Mouse (Mus musculus): ENCODE results near the gene Stam2.

The Stam2 gene

DNA sequence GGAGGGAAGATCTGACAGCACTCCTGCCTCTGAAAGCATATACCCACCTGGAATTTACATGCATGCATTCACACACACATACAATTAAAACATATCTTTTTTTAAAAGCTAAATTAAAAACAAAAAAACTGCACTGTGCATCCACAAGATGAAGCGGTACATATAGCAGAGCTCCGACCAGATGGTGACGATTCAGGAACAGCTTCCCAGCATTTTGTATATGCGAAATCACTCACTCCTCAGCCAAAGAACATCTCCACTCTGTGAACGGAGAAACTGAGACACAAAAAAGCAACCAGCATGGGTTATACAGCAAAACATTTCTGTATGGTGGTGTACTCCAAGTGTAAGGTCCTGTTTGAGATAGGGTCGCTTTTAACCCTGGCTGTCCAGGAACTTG is 11.2 kb downstream of the Stam2 start:
- CTCF ChIA-PET = no interaction called here

DNA sequence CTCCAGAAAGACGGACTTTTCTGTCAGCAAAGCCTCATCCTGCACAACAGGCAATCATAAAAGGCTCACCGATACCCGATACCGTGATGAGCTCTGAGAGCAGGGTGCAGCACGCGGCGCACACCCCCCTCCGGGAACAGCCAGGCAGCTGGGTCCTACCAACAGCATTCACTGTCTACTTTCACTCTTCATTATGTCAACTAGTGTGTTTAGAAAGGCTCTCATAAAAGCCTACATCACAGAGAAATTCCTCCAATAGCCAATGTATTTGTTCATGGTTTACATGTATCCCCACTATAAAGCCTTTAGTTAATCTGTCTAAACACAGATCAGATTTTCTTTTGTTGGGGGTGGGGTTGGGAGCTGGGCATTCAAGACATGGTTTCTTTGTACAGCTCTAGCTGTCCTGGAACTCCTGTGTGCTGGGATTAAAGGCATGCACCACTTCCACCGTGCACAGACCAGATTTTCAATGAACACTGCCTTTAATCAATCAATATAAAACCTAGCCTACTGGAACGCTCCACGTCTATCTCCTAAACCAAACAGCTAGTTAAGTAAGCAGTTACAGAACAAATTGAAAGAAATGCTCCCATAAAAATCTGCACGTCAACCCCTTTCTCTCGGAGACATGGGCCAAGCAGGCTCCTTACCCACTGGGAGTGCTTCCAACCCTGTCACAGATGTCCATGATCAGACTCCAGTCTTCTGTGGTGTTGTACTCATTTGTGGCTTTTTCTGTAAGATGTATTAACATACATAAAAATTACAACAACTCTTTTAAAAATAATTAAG is 21.7 kb downstream of the Stam2 start:
- CTCF ChIA-PET = interaction anchor here (0.7 kb wide), 1 partner anchor 482 kb away, joined by 5 read pairs; no protein-coding TSS in a partner anchor

DNA sequence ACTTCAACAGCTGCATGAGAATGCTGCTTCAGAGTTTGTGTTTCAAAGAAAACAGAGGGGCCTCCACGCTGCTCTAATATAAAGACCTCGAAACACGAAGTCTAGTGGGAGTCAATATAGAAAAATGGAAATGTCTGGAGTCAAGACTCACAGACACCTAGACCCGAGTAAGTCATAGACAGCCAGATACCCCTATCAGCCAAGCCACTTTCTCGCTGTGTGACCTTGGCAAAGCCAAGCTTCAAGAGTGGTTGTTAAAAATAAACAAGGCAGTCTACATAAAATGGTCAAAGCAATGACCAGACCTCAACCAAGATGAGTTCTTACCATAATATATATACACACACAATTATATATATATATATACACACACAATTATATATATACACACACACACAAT is 25.0 kb downstream of the Stam2 start:
- CTCF ChIA-PET = no interaction called here

DNA sequence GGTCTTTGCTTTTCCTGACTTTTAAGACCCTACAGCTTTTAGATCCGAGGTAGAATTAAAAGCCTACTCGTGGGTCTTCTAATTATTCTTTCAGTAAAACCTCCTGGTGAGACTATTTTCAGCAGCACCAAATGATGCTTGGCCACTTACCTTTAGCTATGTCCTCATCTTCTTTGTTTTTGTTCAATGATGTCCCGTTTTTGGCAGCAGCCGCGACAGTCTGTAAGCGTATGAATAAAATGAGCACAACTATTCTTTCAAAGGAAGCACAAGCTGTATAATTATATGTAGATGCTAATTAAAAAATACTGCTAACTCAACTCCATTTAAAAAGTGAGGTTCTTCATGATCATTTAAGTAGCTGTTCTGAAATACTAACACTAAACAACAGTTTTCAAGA is 26.5 kb downstream of the Stam2 start:
- CTCF ChIA-PET = no interaction called here

DNA sequence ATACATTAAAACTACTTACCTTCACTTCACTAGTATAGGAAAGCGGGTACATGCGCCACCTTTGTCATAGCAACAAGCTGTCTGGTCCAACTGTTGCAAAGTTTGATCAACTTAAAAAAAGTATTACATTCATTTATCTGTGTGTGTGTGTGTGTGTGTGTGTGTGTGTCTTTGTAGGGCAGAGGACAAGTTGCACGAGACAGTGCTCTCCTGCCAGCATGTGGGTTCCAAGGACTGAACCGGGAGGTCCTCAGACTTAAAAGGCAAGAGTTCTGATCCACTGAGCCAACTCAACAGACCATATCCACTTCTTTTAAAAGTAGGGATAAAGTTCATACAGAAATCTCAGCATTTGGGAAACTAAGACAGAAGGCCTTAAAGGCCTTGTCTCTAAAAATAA is 28.0 kb downstream of the Stam2 start:
- CTCF ChIA-PET = no interaction called here

DNA sequence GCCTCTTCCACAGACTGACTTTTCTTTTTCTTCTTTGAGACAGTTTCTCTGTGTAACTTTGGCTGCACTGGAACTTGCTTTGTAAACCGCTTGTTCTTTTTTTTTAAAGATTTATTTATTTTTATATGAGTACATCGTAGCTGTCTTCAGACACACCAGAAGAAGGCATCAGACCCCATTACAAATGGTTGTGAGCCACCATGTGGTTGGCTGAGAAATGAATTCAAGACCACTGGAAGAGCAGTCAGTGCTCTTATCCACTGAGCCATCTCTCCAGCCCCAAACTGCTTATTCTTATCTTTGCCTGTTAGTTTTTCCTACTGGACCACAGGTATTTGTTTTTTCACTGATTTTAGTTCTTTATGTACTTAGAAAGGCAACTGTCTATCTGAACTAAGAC is 31.3 kb downstream of the Stam2 start:
- CTCF ChIA-PET = no interaction called here

DNA sequence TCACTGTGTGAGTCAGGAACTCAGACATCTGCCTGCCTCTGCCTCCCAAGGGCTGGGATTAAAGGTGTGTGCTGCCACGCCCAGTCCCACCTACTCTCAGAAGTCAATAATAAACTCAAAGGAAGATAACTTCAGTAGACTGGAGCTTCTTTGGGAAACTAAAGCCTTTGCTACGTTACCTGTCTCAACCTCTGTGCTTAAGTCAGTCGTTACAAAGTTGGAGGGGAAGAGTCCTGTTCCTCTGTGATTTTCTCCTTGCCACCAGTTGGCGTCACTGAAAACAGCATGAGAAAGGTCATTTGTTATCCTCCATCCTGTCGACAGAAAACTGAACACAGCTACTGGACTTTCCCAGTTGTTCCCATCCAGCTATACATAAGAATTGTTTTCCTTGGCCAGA is 32.7 kb downstream of the Stam2 start:
- CTCF ChIA-PET = no interaction called here

DNA sequence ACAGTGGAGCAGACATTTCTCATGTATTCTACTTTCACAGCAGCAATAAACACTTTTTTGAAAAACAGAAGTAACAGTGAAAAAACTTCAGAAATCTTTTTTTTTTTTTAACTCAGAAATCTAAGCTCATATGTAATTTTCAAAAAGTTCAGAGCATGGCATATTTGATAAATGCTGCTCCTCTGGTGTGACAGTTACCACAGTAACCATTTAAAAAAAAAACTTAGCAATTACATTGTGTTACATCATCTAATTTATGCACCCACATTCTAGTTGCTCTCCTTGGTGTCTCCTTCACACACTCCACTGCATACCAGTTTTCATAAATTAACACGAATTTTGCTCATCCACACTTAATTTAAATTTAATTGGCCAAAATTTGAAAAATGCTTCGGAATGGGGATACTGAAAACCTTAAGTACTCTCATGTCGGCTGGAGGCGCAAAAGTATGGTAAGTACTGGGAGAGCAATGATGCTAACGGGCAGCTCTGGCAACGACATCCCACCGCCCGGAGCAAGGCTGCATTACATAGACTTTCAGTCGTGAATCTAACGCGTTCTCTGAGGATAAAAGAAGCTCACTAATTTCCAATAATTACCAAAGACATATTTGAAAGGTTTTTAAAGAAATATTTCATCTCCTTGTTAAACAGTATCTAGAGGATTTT is 40.6 kb downstream of the Stam2 start:
- CTCF ChIA-PET = no interaction called here

DNA sequence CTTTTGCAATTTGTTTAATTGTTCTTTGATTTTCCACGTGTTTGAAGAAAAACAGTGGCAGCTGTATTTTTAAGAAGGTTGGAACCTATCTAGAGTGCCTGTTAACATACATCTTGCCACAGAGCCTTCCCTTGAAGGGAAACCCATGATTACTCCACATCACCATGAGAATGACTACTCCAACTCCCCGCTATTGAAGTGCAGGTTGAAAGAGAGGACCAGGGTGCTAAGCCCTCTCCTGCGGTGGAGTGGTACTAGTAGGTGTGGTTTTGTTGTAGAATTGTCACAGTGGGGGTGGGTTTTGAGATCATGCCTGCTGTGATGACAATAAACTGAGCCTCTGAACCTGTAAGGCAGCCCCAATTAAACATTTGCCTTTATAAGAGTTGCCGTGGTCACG is 41.7 kb downstream of the Stam2 start:
- CTCF ChIA-PET = no interaction called here

DNA sequence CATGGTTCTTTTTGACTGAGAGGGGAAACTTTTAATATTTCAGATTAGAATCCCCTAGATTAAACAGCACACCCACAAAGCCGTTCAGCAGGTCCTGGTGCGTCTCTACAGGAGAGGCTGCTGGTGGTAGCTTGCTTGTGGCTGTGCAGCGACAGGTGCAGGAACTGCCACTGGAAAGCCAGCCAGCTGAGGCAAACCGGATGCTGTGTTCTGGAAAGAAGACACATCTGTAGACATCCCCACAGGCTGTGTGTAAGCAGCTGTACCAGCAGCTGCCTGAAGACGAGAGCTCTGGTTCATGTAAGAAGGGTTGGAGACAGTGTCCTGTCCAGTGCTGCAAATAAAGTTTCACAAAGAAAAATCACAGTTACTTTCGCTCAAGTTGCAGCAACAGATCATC is 47.5 kb downstream of the Stam2 start:
- CTCF ChIA-PET = no interaction called here

DNA sequence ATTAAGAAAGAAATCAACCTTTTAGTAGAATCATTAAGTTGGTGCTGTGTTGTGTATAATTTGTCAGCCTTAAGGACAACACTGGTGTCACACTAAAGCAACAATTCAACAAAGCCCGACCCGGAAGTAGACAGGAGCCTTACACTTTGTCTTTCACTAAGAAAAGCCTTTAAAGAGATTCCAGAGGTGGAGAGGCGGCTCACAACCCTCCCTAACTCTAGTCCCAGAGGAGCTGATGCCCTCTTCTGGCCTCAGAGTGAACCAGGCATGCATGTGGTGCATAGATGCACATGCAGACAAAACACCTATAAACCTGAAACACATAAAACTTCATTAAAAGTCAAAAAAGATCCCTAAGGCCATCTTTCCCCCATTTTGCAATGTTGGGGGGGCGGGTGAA is 50.3 kb downstream of the Stam2 start:
- CTCF ChIA-PET = no interaction called here

DNA sequence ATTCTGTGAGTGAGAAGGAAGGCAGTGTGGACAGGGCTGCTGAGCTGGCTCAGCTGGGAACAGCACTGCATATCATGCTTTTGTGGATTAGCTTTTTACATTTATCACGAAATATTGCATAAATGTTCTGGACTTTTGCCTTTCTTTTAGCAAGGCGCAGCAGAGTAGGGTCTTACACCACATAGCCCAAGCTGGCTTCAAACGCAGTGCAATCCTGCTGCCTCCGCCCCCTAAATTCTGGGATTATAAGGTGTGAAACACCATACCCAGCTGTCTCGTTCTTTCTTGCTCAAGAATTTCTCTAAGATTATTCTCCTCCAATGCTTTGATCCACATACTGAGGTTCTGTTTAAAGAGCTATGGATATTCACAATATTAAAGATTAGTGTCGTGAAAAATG is 55.5 kb downstream of the Stam2 start:
- CTCF ChIA-PET = no interaction called here

DNA sequence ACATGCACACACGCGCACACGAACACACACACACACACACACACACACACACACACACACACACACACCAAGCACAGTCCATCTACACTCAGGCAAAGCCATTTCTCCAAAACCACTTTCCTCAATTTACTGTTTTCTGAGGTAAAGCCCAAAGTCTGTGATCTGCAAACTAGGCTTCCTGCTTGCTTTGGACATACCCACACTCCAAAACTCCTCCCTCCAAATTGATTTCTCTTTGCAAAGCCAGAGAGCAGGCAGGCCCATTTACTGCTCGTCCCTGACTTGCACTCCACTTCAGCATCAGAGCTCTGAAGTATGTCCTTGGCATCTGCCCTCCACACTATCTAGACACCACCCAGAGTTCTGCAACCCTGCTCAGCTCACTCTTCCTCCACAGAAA is 64.5 kb downstream of the Stam2 start:
- CTCF ChIA-PET = interaction anchor here (0.5 to 0.6 kb wide), 2 partner anchors 15 to 146 kb away, joined by 3 to 4 read pairs; no protein-coding TSS in a partner anchor

DNA sequence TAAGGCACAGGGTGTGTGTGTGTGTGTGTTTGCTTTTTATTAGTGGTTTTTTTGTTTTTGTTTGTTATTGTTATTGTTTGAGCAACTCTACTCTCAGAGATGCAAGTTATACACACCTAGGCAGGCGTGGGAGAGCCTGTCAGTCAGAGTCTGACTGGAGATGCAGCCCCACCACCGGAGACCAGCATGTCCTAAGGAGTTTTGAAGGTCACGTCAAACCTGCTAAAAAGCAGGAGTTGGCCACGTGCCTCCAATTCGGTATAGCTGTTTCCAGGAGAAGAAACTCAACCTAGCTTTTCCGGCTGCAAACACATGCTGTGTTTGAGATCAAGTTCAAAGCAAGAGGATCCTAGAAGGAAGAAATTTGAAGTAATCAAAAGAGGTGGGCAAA is 65.2 kb downstream of the Stam2 start:
- CTCF ChIA-PET = interaction anchor here (0.6 kb wide), 1 partner anchor 145 kb away, joined by 4 read pairs; no protein-coding TSS in a partner anchor

DNA sequence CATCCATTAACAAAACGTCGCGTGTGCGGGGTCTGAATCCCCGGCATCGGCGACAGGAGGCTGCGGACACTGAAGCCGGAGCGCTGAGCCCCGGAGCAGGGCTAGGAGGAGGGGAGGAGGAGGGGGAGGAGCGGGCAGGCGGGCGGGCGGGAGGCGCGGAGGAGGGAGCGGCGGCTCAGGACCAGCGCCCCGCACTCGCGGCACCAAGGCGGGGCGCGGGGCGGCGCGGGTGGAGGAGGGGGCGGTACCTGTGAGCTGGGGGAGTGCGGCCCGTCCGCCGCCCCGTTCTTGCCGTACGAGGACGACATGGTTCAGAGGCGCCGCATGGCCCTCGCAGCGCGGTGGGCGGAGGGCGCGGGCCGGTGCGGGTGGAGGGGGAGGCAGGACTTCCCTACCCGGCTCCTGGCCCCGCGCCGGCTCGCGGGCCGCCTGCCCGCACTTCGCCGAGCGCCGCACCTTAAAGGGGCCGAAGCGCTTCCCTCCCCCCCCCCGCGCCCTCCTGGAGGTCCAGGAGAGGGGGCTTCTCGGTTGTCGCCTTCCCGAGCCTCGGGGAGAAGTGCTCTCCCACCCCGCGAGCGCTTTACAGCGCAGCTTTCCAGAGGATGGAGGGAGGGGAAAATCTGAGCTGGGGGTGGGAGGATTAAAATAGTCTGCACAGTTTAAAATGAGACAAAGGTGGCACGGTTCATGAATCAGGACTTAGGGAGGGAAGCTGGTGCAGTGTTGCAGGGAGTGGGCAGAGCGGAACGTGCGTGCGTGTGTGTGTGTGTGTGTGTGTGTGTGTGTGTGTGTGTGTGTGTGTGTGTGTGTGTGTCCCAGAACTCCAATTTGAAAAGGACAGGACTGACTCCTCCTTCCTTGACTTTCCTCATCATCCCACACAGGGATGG is 65.8 kb downstream of the Stam2 start, which contains the start of gene Cacnb4:
Gene Cacnb4 (minus strand): TSS at position 809 of the 890 bp plus-strand sequence.
- CTCF ChIA-PET = no interaction called here

DNA sequence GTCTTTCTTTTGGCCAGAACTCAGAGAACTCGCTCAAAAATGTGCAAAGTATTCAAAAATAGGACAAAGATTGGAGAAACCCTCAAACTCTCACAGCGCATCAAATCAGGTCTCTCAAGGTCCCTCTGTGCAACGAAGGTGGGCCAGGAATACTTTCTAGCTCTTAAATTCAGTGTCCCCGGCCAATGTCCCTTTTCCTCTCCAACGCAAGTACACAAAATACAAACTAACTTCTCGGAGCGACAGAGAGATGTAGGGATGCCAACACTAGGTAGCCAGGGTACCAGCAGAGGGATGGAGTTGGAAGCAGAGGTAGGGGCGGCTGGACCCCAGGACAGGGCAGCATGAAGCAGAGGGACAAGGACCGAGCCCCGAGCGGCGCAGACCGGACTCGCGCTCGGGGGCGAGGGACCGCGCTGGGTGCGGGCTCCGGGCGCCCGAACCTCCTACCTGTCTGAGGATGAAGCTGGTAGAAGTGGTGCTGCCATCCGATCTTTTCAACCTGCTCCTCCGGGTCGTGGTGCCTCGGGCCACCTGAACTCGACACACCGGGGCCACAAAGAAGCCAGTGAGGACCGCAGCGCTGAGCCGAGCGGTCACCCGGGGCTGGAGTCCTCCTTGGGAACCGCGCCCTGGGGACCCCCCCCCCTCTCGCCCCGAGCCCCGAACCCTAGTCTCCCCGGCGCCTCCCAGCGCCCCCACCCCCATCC is 66.6 kb downstream of the Stam2 start:
- CTCF ChIA-PET = no interaction called here

DNA sequence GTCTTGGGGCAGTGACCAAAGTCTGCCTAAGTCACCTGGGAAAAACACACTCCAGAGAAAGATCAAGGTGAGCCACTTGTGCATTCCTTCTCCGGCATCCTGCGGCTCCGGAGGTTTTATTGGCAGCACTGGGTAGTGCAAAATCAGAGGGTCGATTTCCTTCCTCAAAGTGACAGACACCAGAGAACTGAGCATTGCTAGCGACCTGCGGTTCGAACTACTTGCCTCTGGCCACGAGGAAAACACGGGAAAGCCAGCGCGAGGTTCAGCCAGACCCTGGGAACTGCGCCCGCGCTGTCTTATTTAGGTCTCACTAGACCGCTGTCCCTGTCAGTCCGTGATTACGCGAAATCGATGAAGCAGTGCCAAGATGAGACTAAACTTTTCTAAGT is 67.2 kb downstream of the Stam2 start:
- CTCF ChIA-PET = no interaction called here

DNA sequence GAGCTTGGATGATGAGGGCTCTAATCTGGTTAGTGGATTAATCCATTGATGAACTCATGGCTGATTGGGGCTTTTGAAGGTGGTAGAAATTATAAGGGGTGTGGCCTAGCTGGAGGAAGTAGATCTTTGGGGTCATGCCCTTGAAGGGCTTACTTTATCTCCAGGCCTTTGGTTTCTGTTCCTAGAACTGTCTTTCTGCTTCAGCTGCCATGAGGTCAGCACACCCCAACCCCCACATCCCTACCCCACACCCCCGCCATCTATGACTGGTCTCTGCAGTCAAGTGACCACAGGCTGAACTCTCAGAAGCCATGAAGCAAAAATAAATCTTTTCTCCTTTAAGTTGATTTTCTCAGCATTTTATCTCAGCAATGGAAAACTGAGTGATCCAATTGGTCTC is 68.9 kb downstream of the Stam2 start:
- CTCF ChIA-PET = no interaction called here

DNA sequence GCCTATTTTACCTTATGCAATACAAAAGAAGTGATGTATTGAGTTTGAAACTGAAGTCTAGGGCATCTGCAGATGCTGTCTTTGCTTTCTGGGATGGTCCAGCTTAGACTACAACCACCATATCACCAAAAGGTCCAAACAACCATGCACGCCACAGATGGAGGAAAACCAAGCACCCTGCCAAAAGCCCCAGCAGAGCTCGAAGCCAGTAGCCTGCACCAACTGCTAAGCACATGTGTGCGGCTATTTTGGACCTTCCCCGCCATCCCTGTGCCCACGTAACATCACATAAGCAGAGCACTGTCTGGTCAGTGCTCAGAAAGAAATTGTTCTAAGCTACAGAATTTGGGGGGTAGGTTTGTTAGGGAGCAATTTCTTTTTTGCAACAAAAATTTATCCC is 71.3 kb downstream of the Stam2 start:
- CTCF ChIA-PET = no interaction called here

DNA sequence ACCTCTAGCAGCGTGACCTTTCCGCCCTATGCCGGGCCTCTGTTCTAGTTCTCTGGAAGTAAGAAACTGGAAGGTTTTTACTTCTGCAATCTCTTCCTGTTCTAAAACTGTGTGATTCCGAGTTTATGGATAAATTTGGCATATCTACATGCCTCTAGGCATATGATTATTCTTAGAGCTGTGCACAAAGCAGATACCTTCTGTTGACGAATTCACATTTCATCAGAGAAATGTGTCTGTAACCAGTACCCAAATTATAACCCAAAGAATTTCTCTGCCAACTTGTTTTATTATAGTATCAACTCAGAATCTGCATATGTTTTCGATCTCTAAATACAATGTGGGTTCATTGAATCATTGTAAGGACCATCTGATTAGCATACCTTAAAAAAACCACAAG is 73.6 kb downstream of the Stam2 start:
- CTCF ChIA-PET = no interaction called here

DNA sequence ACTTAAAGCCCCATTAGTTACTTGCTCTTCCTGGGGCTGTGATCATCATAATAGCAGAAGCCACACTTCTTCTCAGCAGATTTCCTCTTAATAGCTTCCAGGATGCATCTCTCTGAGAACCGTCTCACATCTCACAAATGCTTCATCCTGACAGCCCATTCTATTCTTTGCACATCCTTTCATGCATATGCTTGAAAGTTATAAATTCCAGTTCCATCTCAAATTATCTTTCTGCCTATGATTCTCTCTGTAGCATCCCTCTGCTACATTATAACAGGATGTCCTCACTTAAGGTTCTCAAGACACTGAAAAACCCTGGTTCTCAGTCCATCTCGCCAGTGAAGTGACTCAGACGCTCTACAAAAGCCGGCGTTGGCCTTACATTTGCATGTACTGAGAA is 85.4 kb downstream of the Stam2 start:
- CTCF ChIA-PET = no interaction called here

DNA sequence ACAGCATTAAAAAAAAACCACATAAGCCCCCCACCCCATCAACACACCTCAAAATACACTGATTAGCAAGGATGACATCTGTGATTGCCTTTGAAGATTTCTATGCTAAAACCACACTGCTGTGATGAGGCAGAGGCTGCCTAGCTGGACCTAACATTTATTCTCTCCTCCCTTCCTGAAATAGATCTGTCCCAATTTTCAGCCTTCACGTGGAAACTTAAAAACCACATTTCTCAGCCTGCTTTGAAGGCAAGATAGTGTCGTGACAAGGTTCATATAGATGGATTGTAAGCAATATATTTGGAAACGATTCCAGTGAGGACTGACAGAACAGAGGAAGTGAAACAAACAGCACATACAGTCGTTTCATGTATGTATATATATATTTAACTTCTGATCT is 87.5 kb downstream of the Stam2 start:
- CTCF ChIA-PET = interaction anchor here (0.5 kb wide), 1 partner anchor 34 kb away, joined by 3 read pairs; no protein-coding TSS in a partner anchor

Data from spleen, embryonic (tissue).